Mouse (Mus musculus) liver, embryonic 14.5 days (tissue): ENCODE data around the gene Lyz2. TPM values are rescaled to one million over a fixed set of nuclear protein-coding genes. Genes with fewer than 3 reads are reported as not detected.
"Not testable (repeated sequence)": the region's sequence is repeated elsewhere in the genome, so short reads cannot be mapped to it uniquely, and the experiment has no call there.

Source experiments
- ATAC-seq: fragments of 200-750 bp; cut with Nextera tagmentation; 2 replicates; pipeline ENCODE4 v1.8.0; 2017; ENCODE audit warnings: moderate number of reproducible peaks, mild to moderate bottlenecking, moderate library complexity; ENCODE audit not compliant: insufficient read depth
- DNase-seq, 3 experiments: peaks; one replicate each; pipeline ENCODE4 v3.0.0-alpha.2; 2012 to 2013; ENCODE audit warnings: low read depth in 3 of 3, low spot score in 3 of 3
- H3K27ac ChIP-seq: fragments of 300-500 bp; sonication (generic); 2 replicates; pipeline ENCODE4 v1.5.1; 2014; ENCODE audit warnings: moderate library complexity, mild to moderate bottlenecking, control low read depth, inconsistent platforms
- H3K27me3 ChIP-seq: fragments of 300-500 bp; sonication (generic); 2 replicates; pipeline ENCODE4 v1.6.1; 2014; ENCODE audit warnings: mild to moderate bottlenecking, low read length, moderate library complexity; ENCODE audit not compliant: control insufficient read depth, insufficient read depth
- H3K36me3 ChIP-seq: fragments of 300-500 bp; sonication (generic); replicated peaks from 2 replicates; pipeline ENCODE4 v1.6.1; 2014; ENCODE audit warnings: low read depth; ENCODE audit not compliant: control insufficient read depth, insufficient read depth
- H3K4me1 ChIP-seq, 2 experiments: fragments of 200-500 bp in 1 of 2; fragments of 300-500 bp in 1 of 2; sonication (generic) in 1 of 2; replicated peaks; 2 replicates each; pipeline ENCODE4 v1.6.1; 2012 to 2014; ENCODE audit warnings: antibody characterized with exemption in 1 of 2, inconsistent platforms in 1 of 2, low read length in 1 of 2; ENCODE audit not compliant: control insufficient read depth in 2 of 2, insufficient read depth in 2 of 2
- H3K4me2 ChIP-seq: fragments of 300-500 bp; sonication (generic); 2 replicates; pipeline ENCODE4 v1.6.1; 2014; ENCODE audit warnings: low read depth, mild to moderate bottlenecking, control low read depth, moderate library complexity
- H3K4me3 ChIP-seq, 2 experiments: fragments of 200-500 bp in 1 of 2; fragments of 300-500 bp in 1 of 2; sonication (generic) in 1 of 2; 2 replicates each; pipeline ENCODE4 v1.5.1; 2012 to 2014; ENCODE audit warnings: low read depth in 2 of 2, low read length in 2 of 2, mild to moderate bottlenecking in 2 of 2, control low read depth in 1 of 2, inconsistent platforms in 1 of 2, moderate library complexity in 1 of 2; ENCODE audit not compliant: insufficient read depth in 1 of 2
- H3K9ac ChIP-seq: fragments of 300-500 bp; sonication (generic); replicated peaks from 2 replicates; pipeline ENCODE4 v1.6.1; 2014; ENCODE audit warnings: mild to moderate bottlenecking, control low read depth, moderate library complexity
- H3K9me3 ChIP-seq: fragments of 300-500 bp; sonication (generic); 2 replicates; pipeline ENCODE4 v1.6.1; 2016; ENCODE audit warnings: low read length, mixed read lengths; ENCODE audit not compliant: control insufficient read depth
- CTCF ChIP-seq: IDR thresholded peaks from 2 replicates; pipeline ENCODE4 v1.5.1; 2016; ENCODE audit warnings: antibody characterized with exemption, low read depth, control low read depth
- EP300 ChIP-seq: IDR thresholded peaks from 2 replicates; pipeline ENCODE4 v1.6.1; 2016; ENCODE audit warnings: antibody characterized with exemption, low read depth
- WGBS: fragments of 180-500 bp; shearing (Covaris S2); extraction: QIAGEN DNeasy Blood & Tissue Kit; methylation state at CpG from one replicate; pipeline ENCODE4 v1.1.7; 2014; ENCODE audit not compliant: insufficient replicate concordance; 5-methylcytosine and 5-hydroxymethylcytosine counted together
- polyA plus RNA-seq, 2 experiments: library from polyadenylated mRNA; depleted of rRNA in 1 of 2; stranded (reverse) in 1 of 2; unstranded in 1 of 2; fragments of >200 nt; fragmentation: Nextera tagmentation in 1 of 2; extraction: Ambion mirVana in 1 of 2; gene quantifications; 2 replicates each; pipeline versions ENCODE4 v1.2.1 to v1.2.3; 2012 to 2014

Lyz2 gene
- polyA plus RNA-seq, 2 experiments: 95.5 to 323 TPM

GRCm38 (mm10) chr10:117282551-117282950 lies 430 bp upstream of the Lyz2 start:
- Histone ChIP-seq H3K4me1 (peaks cover 0 to 5% of the 10 kb centered on the region in 2 experiments; a peak in 1 of 4 replicates), H3K9me3 (no peaks in the 10 kb centered on the region), H3K36me3 (no peaks in the 10 kb centered on the region), H3K27ac (no peak overlapping the region), H3K4me3 (no peak overlapping the region), H3K4me2 (no peak overlapping the region), H3K9ac (no peak overlapping the region), H3K27me3 (no peaks in the 10 kb centered on the region)
- TF ChIP-seq EP300 (no peak), CTCF (no peak)
- DNase-seq (no peak), ATAC-seq (no peak)
- 42% methylated on average over 2 of the region's 2 CpGs for WGBS

DNA sequence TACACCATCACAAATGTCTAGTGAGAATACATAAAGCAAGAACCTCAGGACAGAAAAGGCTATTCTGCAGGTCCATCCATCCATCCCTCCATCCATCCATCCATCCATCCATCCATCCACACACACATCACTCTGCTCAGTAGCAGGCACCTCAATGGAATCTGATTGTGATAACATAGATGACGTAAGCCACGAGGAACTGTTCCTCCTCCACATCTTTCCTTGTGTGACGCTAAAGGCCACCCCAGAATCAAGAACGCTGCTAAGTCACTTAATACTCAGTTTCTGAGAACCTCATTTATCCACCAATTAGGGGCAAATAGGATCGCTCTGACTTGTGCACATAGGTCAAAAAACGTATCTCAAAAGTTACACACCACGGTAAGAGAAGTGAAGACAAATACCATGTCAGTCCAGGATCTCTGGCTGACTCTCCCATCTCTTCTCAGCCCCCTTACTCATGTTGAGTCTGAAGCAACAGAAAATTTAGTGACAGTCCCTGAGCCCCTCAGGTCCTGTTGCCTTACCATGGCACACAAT lies 670 bp downstream of the Lyz2 start:
- no peak for ATAC-seq
- Histone ChIP-seq H3K9ac (no peak overlapping the region), H3K27ac (no peak overlapping the region), H3K36me3 (no peaks in the 10 kb centered on the region), H3K27me3 (no peaks in the 10 kb centered on the region), H3K9me3 (no peaks in the 10 kb centered on the region), H3K4me3 (peak overlapping the region; percentile 11 to 21; a peak in 2 of 4 replicates), H3K4me2 (peak overlapping the region; percentile 4), H3K4me1 (peaks cover 0 to 5% of the 10 kb centered on the region in 2 experiments; a peak in 1 of 4 replicates)
- TF ChIP-seq CTCF (no peak), EP300 (no peak)
- DNase-seq: no peak
- 47% methylated on average over 7 of the region's 7 CpGs for WGBS

DNA sequence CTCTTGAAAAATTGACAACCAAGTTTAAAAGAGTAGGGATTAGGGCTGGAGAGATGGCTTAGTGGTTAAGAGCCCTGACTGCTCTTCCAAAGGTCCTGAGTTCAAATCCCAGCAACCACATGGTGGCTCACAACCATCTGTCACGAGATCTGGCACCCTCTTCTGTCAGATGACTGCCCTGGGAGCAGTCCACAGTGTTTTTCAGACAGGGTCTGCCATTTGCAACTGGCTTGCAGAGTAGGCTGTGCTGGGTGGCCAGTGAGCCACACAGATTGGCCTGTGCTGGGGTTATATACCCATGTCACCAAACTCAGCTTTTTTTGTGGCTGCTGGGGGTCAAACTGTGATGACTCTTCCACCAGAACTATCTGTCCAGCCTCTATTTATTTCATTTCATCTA lies 2.1 kb downstream of the Lyz2 start:
- TF ChIP-seq CTCF: no peak
- Histone ChIP-seq H3K4me2 (no peak overlapping the region), H3K4me3 (no peak overlapping the region), H3K9me3 (no peaks in the 10 kb centered on the region), H3K36me3 (no peaks in the 10 kb centered on the region), H3K9ac (no peak overlapping the region), H3K27ac (no peak overlapping the region), H3K27me3 (no peaks in the 10 kb centered on the region), H3K4me1 (peaks cover 0 to 4% of the 10 kb centered on the region in 2 experiments; a peak in 1 of 4 replicates)
- ATAC-seq: no peak
- no peak for DNase-seq
- WGBS: 41% methylated on average over 1 of the region's 1 CpGs

- H3K36me3 ChIP-seq, H3K9me3 ChIP-seq, H3K4me2 ChIP-seq, H3K27me3 ChIP-seq, DNase-seq, H3K9ac ChIP-seq, H3K4me3 ChIP-seq, H3K27ac ChIP-seq, ATAC-seq, H3K4me1 ChIP-seq: not testable (repeated sequence)
- WGBS: 35% methylated on average over 2 of the region's 2 CpGs
Observed at GRCm38 (mm10) chr10:117278510-117278909, 3.6 kb downstream of the Lyz2 start.

GRCm38 (mm10) chr10:117277779-117278178 lies 4.3 kb downstream of the Lyz2 start:
- not testable (repeated sequence) for H3K36me3 ChIP-seq, H3K4me3 ChIP-seq, H3K9ac ChIP-seq, H3K27ac ChIP-seq, DNase-seq, H3K4me1 ChIP-seq, H3K4me2 ChIP-seq, H3K27me3 ChIP-seq, ATAC-seq, H3K9me3 ChIP-seq
- WGBS: 61% methylated on average over 9 of the region's 9 CpGs
